Mouse (Mus musculus): ENCODE data around the gene Asap3. TPM values are rescaled to one million over a fixed set of nuclear protein-coding genes. Genes with fewer than 3 reads are reported as not detected.

Gene Asap3
- polyA plus RNA-seq, 2 experiments, result 0.66 to 1.1 TPM

GRCm38 (mm10) chr4:136177612-136178474 lies 28.3 kb upstream of the Asap3 start:
- H3K4me2 ChIP-seq (ENCODE audit: low read depth), result peak overlapping the region; percentile 97
- peaks cover 62 to 68% of the 10 kb centered on the region in 2 experiments for H3K4me1 ChIP-seq (replicated peaks; ENCODE audit: control insufficient read depth in 2 of 2, insufficient read depth in 2 of 2, low read length in 1 of 2)
- ATAC-seq (ENCODE audit: insufficient read depth) (peak; percentile 83), DNase-seq (ENCODE audit: low read depth in 3 of 3, low spot score in 3 of 3) (peak; percentile 88 to 96 (median 91))
- H3K36me3 ChIP-seq (replicated peaks; ENCODE audit: control insufficient read depth, insufficient read depth, low read depth), result peaks cover 74% of the 10 kb centered on the region
- TF ChIP-seq CTCF (IDR thresholded peaks at IDR 0.05; ENCODE audit: low read depth), result no peak
- TF ChIP-seq EP300 (IDR thresholded peaks at IDR 0.05; ENCODE audit: low read depth), result peak; percentile 93
- no peaks in the 10 kb centered on the region for H3K9me3 ChIP-seq (ENCODE audit: control insufficient read depth, low read length)
- 10% methylated on average over 11 of the region's 11 CpGs for WGBS (ENCODE audit: insufficient replicate concordance)
- H3K27ac ChIP-seq, result peak overlapping the region; percentile 96
- peak overlapping the region; percentile 99 for H3K9ac ChIP-seq (replicated peaks)
- peak overlapping the region; percentile 49 to 68 for H3K4me3 ChIP-seq (ENCODE audit: insufficient read depth in 1 of 2, low read depth in 2 of 2, low read length in 2 of 2)
- no peaks in the 10 kb centered on the region for H3K27me3 ChIP-seq (ENCODE audit: control insufficient read depth, insufficient read depth, low read length)

GRCm38 (mm10) chr4:136178475-136178921 lies 27.7 kb upstream of the Asap3 start:
- peak overlapping the region; percentile 96 for H3K27ac ChIP-seq

GRCm38 (mm10) chr4:136179456-136179855 lies 26.7 kb upstream of the Asap3 start:
- 50% methylated on average over 7 of the region's 7 CpGs for WGBS (ENCODE audit: insufficient replicate concordance)
- Histone ChIP-seq H3K9me3 (ENCODE audit: control insufficient read depth, low read length) (no peaks in the 10 kb centered on the region), H3K36me3 (replicated peaks; ENCODE audit: control insufficient read depth, insufficient read depth, low read depth) (peaks cover 83% of the 10 kb centered on the region), H3K4me2 (ENCODE audit: low read depth) (peak overlapping the region; percentile 97), H3K27ac (peak overlapping the region; percentile 96), H3K9ac (replicated peaks) (peak overlapping the region; percentile 99), H3K4me1 (replicated peaks; ENCODE audit: control insufficient read depth in 2 of 2, insufficient read depth in 2 of 2, low read length in 1 of 2) (peaks cover 57 to 61% of the 10 kb centered on the region in 2 experiments), H3K4me3 (ENCODE audit: insufficient read depth in 1 of 2, low read depth in 2 of 2, low read length in 2 of 2) (peak overlapping the region; percentile 28 to 68), H3K27me3 (ENCODE audit: control insufficient read depth, insufficient read depth, low read length) (no peaks in the 10 kb centered on the region)
- TF ChIP-seq CTCF (IDR thresholded peaks at IDR 0.05; ENCODE audit: low read depth) (no peak), EP300 (IDR thresholded peaks at IDR 0.05; ENCODE audit: low read depth) (no peak)
- DNase-seq (ENCODE audit: low read depth in 3 of 3, low spot score in 3 of 3) (no peak), ATAC-seq (ENCODE audit: insufficient read depth) (no peak)

More at GRCm38 (mm10) chr4:136178475-136178921, 27.7 kb upstream of the Asap3 start:
- peak overlapping the region; percentile 99 for H3K9ac ChIP-seq (replicated peaks)
- 26% methylated on average over 12 of the region's 12 CpGs for WGBS (ENCODE audit: insufficient replicate concordance)
- H3K27me3 ChIP-seq (ENCODE audit: control insufficient read depth, insufficient read depth, low read length), result no peaks in the 10 kb centered on the region
- H3K9me3 ChIP-seq (ENCODE audit: control insufficient read depth, low read length), result no peaks in the 10 kb centered on the region
- peaks cover 80% of the 10 kb centered on the region for H3K36me3 ChIP-seq (replicated peaks; ENCODE audit: control insufficient read depth, insufficient read depth, low read depth)
- ATAC-seq (ENCODE audit: insufficient read depth) (no peak), DNase-seq (ENCODE audit: low read depth in 3 of 3, low spot score in 3 of 3) (no peak)
- H3K4me1 ChIP-seq (replicated peaks; ENCODE audit: control insufficient read depth in 2 of 2, insufficient read depth in 2 of 2, low read length in 1 of 2), result peaks cover 62 to 68% of the 10 kb centered on the region in 2 experiments
- peak overlapping the region; percentile 97 for H3K4me2 ChIP-seq (ENCODE audit: low read depth)
- peak overlapping the region; percentile 49 to 68 for H3K4me3 ChIP-seq (ENCODE audit: insufficient read depth in 1 of 2, low read depth in 2 of 2, low read length in 2 of 2)
- TF ChIP-seq EP300 (IDR thresholded peaks at IDR 0.05; ENCODE audit: low read depth), result no peak; the same call in 1 of the 2 replicates
- TF ChIP-seq CTCF (IDR thresholded peaks at IDR 0.05; ENCODE audit: low read depth), result no peak

- Histone ChIP-seq H3K4me2 (ENCODE audit: low read depth) (peak overlapping the region; percentile 97), H3K27ac (peak overlapping the region; percentile 96), H3K9ac (replicated peaks) (peak overlapping the region; percentile 99), H3K9me3 (ENCODE audit: control insufficient read depth, low read length) (no peaks in the 10 kb centered on the region), H3K4me1 (replicated peaks; ENCODE audit: control insufficient read depth in 2 of 2, insufficient read depth in 2 of 2, low read length in 1 of 2) (peaks cover 57% of the 10 kb centered on the region in 2 experiments), H3K27me3 (ENCODE audit: control insufficient read depth, insufficient read depth, low read length) (no peaks in the 10 kb centered on the region), H3K36me3 (replicated peaks; ENCODE audit: control insufficient read depth, insufficient read depth, low read depth) (peaks cover 86% of the 10 kb centered on the region), H3K4me3 (ENCODE audit: insufficient read depth in 1 of 2, low read depth in 2 of 2, low read length in 2 of 2) (peak overlapping the region; percentile 28 to 68)
- DNase-seq (ENCODE audit: low read depth in 3 of 3, low spot score in 3 of 3), result peak; percentile 82 to 87 (median 84)
- ATAC-seq (ENCODE audit: insufficient read depth), result peak; percentile 46
- WGBS (ENCODE audit: insufficient replicate concordance), result 4% methylated on average over 15 of the region's 15 CpGs
- TF ChIP-seq EP300 (IDR thresholded peaks at IDR 0.05; ENCODE audit: low read depth) (no peak), CTCF (IDR thresholded peaks at IDR 0.05; ENCODE audit: low read depth) (peak; percentile 98)
Observed at GRCm38 (mm10) chr4:136179998-136180397, 26.2 kb upstream of the Asap3 start.

Data from liver, embryonic 14.5 days (tissue).